Mouse (Mus musculus) megakaryocyte-erythroid progenitor cell, adult 5-6 weeks (primary cell): ENCODE measurements at regions not wholly inside any gene's neighbourhood (a gene's known extent, or its start where the extent isn't known, plus 50 kb on each side); places are given as distances from the start of the nearest gene placed in this dataset.
"Not testable (repeated sequence)": the region's sequence is repeated elsewhere in the genome, so short reads cannot be mapped to it uniquely, and the experiment has no call there.

Source experiments
- ATAC-seq: replicated peaks from 2 replicates; pipeline ENCODE4 v1.8.0; 2016; ENCODE audit warnings: mild to moderate bottlenecking, inconsistent platforms; ENCODE audit not compliant: severe bottlenecking, poor library complexity, low FRiP score, low TSS enrichment

DNA sequence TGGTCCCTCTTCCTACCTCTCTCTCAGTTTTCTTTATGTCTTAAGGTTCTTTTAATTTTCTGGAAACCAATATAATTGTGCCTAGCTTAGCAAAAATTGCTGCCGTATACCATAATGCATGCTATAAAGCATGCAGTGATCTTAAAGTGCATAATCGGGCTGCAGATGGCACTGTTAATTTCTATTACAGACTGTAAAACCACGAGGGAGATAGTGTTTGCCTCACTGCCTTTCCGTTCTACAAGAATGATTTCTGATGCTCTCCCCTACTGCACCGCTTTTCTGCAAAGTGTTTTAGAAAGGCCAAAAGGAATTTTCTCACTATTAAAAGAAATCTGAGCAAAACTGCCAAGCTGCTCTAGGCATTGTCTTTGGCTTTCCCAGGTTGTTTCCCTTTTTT lies 357.6 kb downstream of the Tusc1 start:
- ATAC-seq: no peak

- peak; percentile 63; the same call in 1 of the 2 replicates for ATAC-seq
Observed at GRCm38 (mm10) chr4:92942068-92942707, 393.1 kb downstream of the Tusc1 start.

GRCm38 (mm10) chr4:92931272-92931671 lies 404.0 kb downstream of the Tusc1 start:
- ATAC-seq: no peak

DNA sequence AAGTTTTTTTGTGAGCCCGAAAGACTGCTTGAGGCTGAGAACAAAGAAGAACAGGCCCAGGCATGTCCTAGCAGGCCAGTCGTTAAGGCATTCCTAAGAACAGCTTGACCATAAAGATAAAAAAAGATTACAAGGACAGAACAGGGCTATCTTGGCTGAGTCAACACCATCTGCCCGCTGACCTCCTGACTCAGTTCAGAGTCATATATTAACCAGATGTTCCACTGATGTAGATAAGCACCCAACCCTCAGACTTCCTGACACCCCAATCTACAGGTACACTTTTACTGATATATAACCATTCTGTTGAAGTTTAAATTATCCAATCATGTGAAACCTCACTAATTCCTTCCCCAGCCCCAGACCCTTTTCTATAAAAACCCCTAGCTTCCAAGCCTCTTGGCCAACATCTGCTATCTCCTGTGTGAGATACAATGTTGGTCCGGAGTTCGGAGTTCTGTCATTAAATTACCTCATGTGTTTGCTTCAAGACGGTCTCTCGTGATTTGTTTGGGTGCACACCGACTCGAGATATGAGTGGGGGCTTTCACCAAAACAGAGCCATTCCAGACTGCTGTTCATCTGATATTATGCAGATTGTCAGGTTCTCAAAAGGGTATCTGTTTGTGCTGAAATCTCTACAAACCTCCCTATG lies 413.8 kb downstream of the Tusc1 start:
- ATAC-seq: no peak

DNA sequence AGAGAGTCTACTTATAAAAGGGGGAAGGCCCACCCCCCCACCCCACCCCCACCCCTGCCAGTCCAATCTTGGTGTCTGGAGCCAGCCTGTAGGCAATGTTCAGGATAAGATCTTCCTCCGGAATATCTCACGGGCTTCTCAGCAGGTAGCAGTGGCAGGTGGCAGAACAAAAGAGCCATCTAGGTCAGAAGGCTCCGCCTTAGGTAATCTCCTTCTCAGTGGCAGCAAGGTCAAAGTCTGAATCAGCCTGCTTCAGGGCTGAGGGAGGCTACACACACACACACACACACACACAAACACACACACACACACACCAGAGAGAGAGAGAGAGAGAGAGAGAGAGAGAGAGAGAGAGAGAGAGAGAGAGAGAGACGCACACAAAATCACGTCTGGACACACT lies 431.8 kb downstream of the Tusc1 start:
- not testable (repeated sequence) for ATAC-seq
